Mouse (Mus musculus) E14TG2a.4 (cell line): Measurements from ENCODE around the gene Insm2.

Experiments
- H3K27me3 ChIP-seq: 2 replicates; pipeline ENCODE4 v1.6.1; 2014; ENCODE audit warnings: low read length, control low read depth; ENCODE audit not compliant: insufficient read depth
- H3K36me3 ChIP-seq: 2 replicates; pipeline ENCODE4 v1.6.1; 2014; ENCODE audit warnings: low read length, control low read depth; ENCODE audit not compliant: insufficient read depth
- H3K4me1 ChIP-seq: replicated peaks from 2 replicates; pipeline ENCODE4 v1.6.1; 2014; ENCODE audit warnings: low read depth, low read length, control low read depth
- H3K4me3 ChIP-seq: replicated peaks from 2 replicates; pipeline ENCODE4 v1.5.1; 2014; ENCODE audit warnings: mild to moderate bottlenecking, low read length
- H3K9me3 ChIP-seq: 2 replicates; pipeline ENCODE4 v1.6.1; 2014; ENCODE audit warnings: low read length, control low read depth
- CTCF ChIP-seq: conservative IDR thresholded peaks from 2 replicates; pipeline ENCODE4 v1.5.1; 2014; ENCODE audit warnings: low read length
- NANOG ChIP-seq: IDR thresholded peaks from 2 replicates; pipeline ENCODE4 v1.6.1; 2014; ENCODE audit warnings: borderline replicate concordance, low read length, mixed read lengths
- POU5F1 ChIP-seq: IDR thresholded peaks from 2 replicates; pipeline ENCODE4 v1.6.1; 2014; ENCODE audit warnings: low read length, borderline replicate concordance

The Insm2 gene

DNA sequence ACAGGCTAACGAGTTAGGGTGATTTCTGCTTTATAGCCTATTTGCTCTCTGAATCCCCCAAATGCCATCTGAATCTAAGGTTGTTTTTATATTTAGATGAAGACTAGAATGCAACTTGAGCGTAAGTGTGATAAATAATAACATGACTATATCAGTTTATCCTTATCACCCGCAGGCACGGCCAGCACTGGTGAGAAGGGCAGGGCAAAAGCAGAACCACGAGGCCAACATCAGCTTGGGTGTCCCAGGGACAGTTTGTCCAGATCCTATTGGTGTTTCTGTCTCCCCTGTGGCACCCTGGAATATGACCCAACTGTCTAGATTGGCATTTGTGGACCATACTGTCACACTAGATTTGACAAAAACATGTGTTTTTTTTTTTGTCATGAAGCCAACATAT is 24.0 kb downstream of the Insm2 start:
- peaks cover 10% of the 10 kb centered on the region for H3K4me1 ChIP-seq
- no peak overlapping the region for H3K4me3 ChIP-seq
- H3K9me3 ChIP-seq = no peaks in the 10 kb centered on the region
- TF ChIP-seq NANOG (no peak), CTCF (no peak), POU5F1 (no peak)
- H3K27me3 ChIP-seq = no peaks in the 10 kb centered on the region
- no peaks in the 10 kb centered on the region for H3K36me3 ChIP-seq

DNA sequence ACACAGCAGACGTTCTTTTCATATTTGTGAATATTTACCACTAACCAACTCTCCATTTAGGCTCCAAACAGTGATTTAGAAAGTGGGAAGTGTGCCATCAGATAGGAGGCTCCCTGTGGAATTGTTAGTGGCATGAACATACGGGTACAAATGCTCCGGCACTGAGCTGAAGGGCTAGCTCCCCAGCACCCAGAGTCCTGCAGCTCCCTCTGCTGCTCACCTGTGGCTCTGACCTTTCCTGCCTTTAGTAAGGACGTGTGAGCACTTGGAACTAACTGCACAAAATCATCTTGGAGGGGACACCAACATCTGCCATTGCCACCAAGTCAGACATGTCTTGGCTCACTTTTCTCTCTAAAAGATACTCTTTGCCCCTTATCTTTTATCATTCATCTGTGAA is 27.5 kb downstream of the Insm2 start:
- Histone ChIP-seq H3K4me1 (peaks cover 10% of the 10 kb centered on the region), H3K4me3 (no peak overlapping the region), H3K36me3 (no peaks in the 10 kb centered on the region), H3K9me3 (no peaks in the 10 kb centered on the region), H3K27me3 (no peaks in the 10 kb centered on the region)
- no peak for TF ChIP-seq NANOG
- no peak for TF ChIP-seq POU5F1
- peak; percentile 55 for TF ChIP-seq CTCF

DNA sequence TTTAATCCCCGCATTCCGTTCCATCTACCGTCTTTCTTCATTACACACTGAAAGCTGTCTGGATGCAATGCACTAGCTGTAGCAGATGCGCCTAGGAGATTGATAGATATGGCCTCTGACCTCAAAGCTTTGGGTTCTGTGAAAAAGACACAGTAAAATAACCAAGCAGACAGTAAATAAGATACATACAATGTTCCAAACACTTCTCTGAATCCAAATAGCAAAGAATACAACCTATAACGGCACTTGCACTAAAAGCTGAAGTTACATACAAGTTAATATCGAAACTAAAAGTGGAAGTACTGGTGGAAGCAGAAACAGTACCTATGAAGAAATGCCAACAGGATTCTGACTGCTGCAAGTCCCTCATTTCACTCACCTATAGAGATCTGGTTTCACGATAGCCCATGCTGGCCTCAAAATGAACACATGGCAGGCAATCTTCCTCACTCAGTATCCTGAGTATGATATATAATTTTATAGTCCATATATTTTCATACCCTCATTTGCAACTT is 48.8 kb downstream of the Insm2 start:
- Histone ChIP-seq H3K36me3 (no peaks in the 10 kb centered on the region), H3K9me3 (no peaks in the 10 kb centered on the region), H3K27me3 (no peaks in the 10 kb centered on the region), H3K4me1 (no peaks in the 10 kb centered on the region), H3K4me3 (no peak overlapping the region)
- TF ChIP-seq CTCF = no peak
- no peak for TF ChIP-seq NANOG
- TF ChIP-seq POU5F1 = no peak
